Mouse (Mus musculus) forebrain, embryonic 12.5 days (tissue): ENCODE results near the gene Rangap1. TPM values are rescaled to one million over a fixed set of nuclear protein-coding genes. Genes with fewer than 3 reads are reported as not detected.
"Not testable (repeated sequence)": the region's sequence is repeated elsewhere in the genome, so short reads cannot be mapped to it uniquely, and the experiment has no call there.

ENCODE experiments used
- ATAC-seq: fragments of 200-750 bp; cut with Nextera tagmentation; 2 replicates; pipeline ENCODE4 v1.8.0; 2017; ENCODE audit warnings: moderate TSS enrichment; ENCODE audit not compliant: low FRiP score
- H3K27ac ChIP-seq: fragments of 300-500 bp; sonication (generic); 2 replicates; pipeline ENCODE4 v1.5.1; 2016; ENCODE audit warnings: mild to moderate bottlenecking
- H3K27me3 ChIP-seq: fragments of 300-500 bp; sonication (generic); 2 replicates; pipeline ENCODE4 v1.6.1; 2016; ENCODE audit warnings: mild to moderate bottlenecking
- H3K36me3 ChIP-seq: fragments of 300-500 bp; sonication (generic); replicated peaks from 2 replicates; pipeline ENCODE4 v1.6.1; 2016; ENCODE audit warnings: mild to moderate bottlenecking
- H3K4me1 ChIP-seq: fragments of 300-500 bp; sonication (generic); 2 replicates; pipeline ENCODE4 v1.6.1; 2016
- H3K4me2 ChIP-seq: fragments of 300-500 bp; sonication (generic); 2 replicates; pipeline ENCODE4 v1.6.1; 2016; ENCODE audit warnings: mild to moderate bottlenecking, moderate library complexity
- H3K4me3 ChIP-seq: fragments of 300-500 bp; sonication (generic); replicated peaks from 2 replicates; pipeline ENCODE4 v1.5.1; 2016; ENCODE audit warnings: mild to moderate bottlenecking
- H3K9ac ChIP-seq: fragments of 300-500 bp; sonication (generic); 2 replicates; pipeline ENCODE4 v1.6.1; 2016; ENCODE audit warnings: mild to moderate bottlenecking
- H3K9me3 ChIP-seq: fragments of 300-500 bp; sonication (generic); 2 replicates; pipeline ENCODE4 v1.6.1; 2016
- WGBS: fragments of 180-500 bp; shearing (Covaris S2); methylation state at CpG from one replicate; pipeline ENCODE4 v1.1.7; 2016; 5-methylcytosine and 5-hydroxymethylcytosine counted together
- polyA plus RNA-seq: library from polyadenylated mRNA; unstranded; fragments of >200 nt; fragmentation: Nextera tagmentation; extraction: Ambion mirVana; gene quantifications from 2 replicates; pipeline ENCODE4 v1.2.1, GENCODE M21; 2016

The Rangap1 gene
- polyA plus RNA-seq, 1 experiment from 2014 or later: 166 TPM

GRCm38 (mm10) chr15:81702306-81703093 is 42.8 kb downstream of the Rangap1 start:
- Histone ChIP-seq H3K27me3 (no peaks in the 10 kb centered on the region), H3K4me1 (no peaks in the 10 kb centered on the region), H3K9me3 (no peaks in the 10 kb centered on the region), H3K4me2 (no peak overlapping the region), H3K4me3 (no peak overlapping the region), H3K9ac (no peak overlapping the region), H3K27ac (0 out of 2 replicates have a peak overlapping the region, but pooled peaks have one; percentile 21), H3K36me3 (peaks cover 51% of the 10 kb centered on the region)
- ATAC-seq: no peak
- 88% methylated on average over 13 of the region's 13 CpGs for WGBS

- H3K4me2 ChIP-seq, H3K9ac ChIP-seq, ATAC-seq, H3K4me1 ChIP-seq, H3K27ac ChIP-seq, H3K27me3 ChIP-seq, H3K9me3 ChIP-seq, H3K4me3 ChIP-seq: not testable (repeated sequence)
- WGBS: 77% methylated on average over 4 of the region's 4 CpGs
- H3K36me3 ChIP-seq: peaks cover 42% of the 10 kb centered on the region
These were observed 44.0 kb downstream of the Rangap1 start for GRCm38 (mm10) chr15:81701350-81701749.

GRCm38 (mm10) chr15:81700601-81701000 is 44.7 kb downstream of the Rangap1 start:
- H3K27me3 ChIP-seq: peaks cover 15% of the 10 kb centered on the region
- H3K36me3 ChIP-seq: peaks cover 35% of the 10 kb centered on the region
- no peak overlapping the region for H3K9ac ChIP-seq
- H3K4me1 ChIP-seq: no peaks in the 10 kb centered on the region
- H3K4me2 ChIP-seq: no peak overlapping the region
- WGBS: 87% methylated on average over 8 of the region's 8 CpGs
- H3K4me3 ChIP-seq: no peak overlapping the region
- no peak overlapping the region for H3K27ac ChIP-seq
- no peak for ATAC-seq
- no peaks in the 10 kb centered on the region for H3K9me3 ChIP-seq

- WGBS: 74% methylated on average over 2 of the region's 2 CpGs
- no peaks in the 10 kb centered on the region for H3K4me1 ChIP-seq
- H3K27ac ChIP-seq: no peak overlapping the region
- H3K4me2 ChIP-seq: no peak overlapping the region
- H3K9me3 ChIP-seq: no peaks in the 10 kb centered on the region
- peaks cover 30% of the 10 kb centered on the region for H3K36me3 ChIP-seq
- H3K4me3 ChIP-seq: no peak overlapping the region
- peaks cover 19% of the 10 kb centered on the region for H3K27me3 ChIP-seq
- H3K9ac ChIP-seq: no peak overlapping the region
- ATAC-seq: no peak
These were observed 45.2 kb downstream of the Rangap1 start for GRCm38 (mm10) chr15:81700161-81700560.

GRCm38 (mm10) chr15:81698532-81698931 is 46.8 kb downstream of the Rangap1 start:
- H3K4me1 ChIP-seq: peaks cover 14% of the 10 kb centered on the region
- no peak overlapping the region for H3K9ac ChIP-seq
- 81% methylated on average over 2 of the region's 2 CpGs for WGBS
- ATAC-seq: no peak
- H3K4me3 ChIP-seq: no peak overlapping the region
- peaks cover 35% of the 10 kb centered on the region for H3K27me3 ChIP-seq
- no peak overlapping the region for H3K4me2 ChIP-seq
- H3K27ac ChIP-seq: no peak overlapping the region
- no peaks in the 10 kb centered on the region for H3K9me3 ChIP-seq
- peaks cover 14% of the 10 kb centered on the region for H3K36me3 ChIP-seq

- H3K36me3 ChIP-seq: peaks cover 7% of the 10 kb centered on the region
- H3K4me2 ChIP-seq: no peak overlapping the region
- H3K27ac ChIP-seq: no peak overlapping the region
- H3K9ac ChIP-seq: no peak overlapping the region
- 48% methylated on average over 3 of the region's 3 CpGs for WGBS
- ATAC-seq: no peak
- H3K27me3 ChIP-seq: peaks cover 42% of the 10 kb centered on the region
- no peak overlapping the region for H3K4me3 ChIP-seq
- no peaks in the 10 kb centered on the region for H3K9me3 ChIP-seq
- peaks cover 18% of the 10 kb centered on the region for H3K4me1 ChIP-seq
These were observed 47.5 kb downstream of the Rangap1 start for GRCm38 (mm10) chr15:81697847-81698246.

GRCm38 (mm10) chr15:81697175-81697574 is 48.2 kb downstream of the Rangap1 start, which contains the start of gene Chadl:
TSS of gene Chadl (minus strand) at chr15:81697287.
- WGBS: 55% methylated on average over 7 of the region's 7 CpGs
- Histone ChIP-seq H3K4me1 (peaks cover 21% of the 10 kb centered on the region), H3K4me2 (no peak within 1 kb of the TSS), H3K36me3 (peaks cover 2% of the 10 kb centered on the region; the same call in 1 of the 2 replicates), H3K27ac (no peak within 1 kb of the TSS), H3K9ac (no peak within 1 kb of the TSS), H3K27me3 (peaks cover 49% of the 10 kb centered on the region), H3K4me3 (no peak within 1 kb of the TSS), H3K9me3 (no peaks in the 10 kb centered on the region)
- no peak for ATAC-seq

- Histone ChIP-seq H3K9me3 (no peaks in the 10 kb centered on the region), H3K27ac (no peak overlapping the region), H3K36me3 (no peaks in the 10 kb centered on the region), H3K9ac (peak overlapping the region; percentile 70), H3K4me2 (peak overlapping the region; percentile 95), H3K27me3 (peaks cover 57% of the 10 kb centered on the region), H3K4me3 (peak overlapping the region; percentile 59), H3K4me1 (peaks cover 21% of the 10 kb centered on the region)
- WGBS: 22% methylated on average over 16 of the region's 19 CpGs
- ATAC-seq: no peak
These were observed 50.4 kb downstream of the Rangap1 start for GRCm38 (mm10) chr15:81694891-81695290.

- WGBS: under 1% methylated on average over 107 of the region's 107 CpGs
- peaks cover 21% of the 10 kb centered on the region for H3K4me1 ChIP-seq
- peak overlapping the region; percentile 59 for H3K4me3 ChIP-seq
- H3K36me3 ChIP-seq: no peaks in the 10 kb centered on the region
- ATAC-seq: peak; percentile 84
- no peaks in the 10 kb centered on the region for H3K9me3 ChIP-seq
- peak overlapping the region; percentile 70 for H3K9ac ChIP-seq
- H3K27ac ChIP-seq: no peak overlapping the region
- H3K4me2 ChIP-seq: peak overlapping the region; percentile 95
- H3K27me3 ChIP-seq: peaks cover 57% of the 10 kb centered on the region
These were observed 51.1 kb downstream of the Rangap1 start for GRCm38 (mm10) chr15:81693967-81694881.

- peak overlapping the region; percentile 70 for H3K9ac ChIP-seq
- peak; percentile 16; the same call in 1 of the 2 replicates for ATAC-seq
- H3K27ac ChIP-seq: no peak overlapping the region
- H3K36me3 ChIP-seq: 0 out of 2 replicates have a peak, but pooled peaks cover 2% of the 10 kb centered on the region
- H3K9me3 ChIP-seq: no peaks in the 10 kb centered on the region
- H3K27me3 ChIP-seq: peaks cover 57% of the 10 kb centered on the region
- H3K4me1 ChIP-seq: peaks cover 21% of the 10 kb centered on the region
- peak overlapping the region; percentile 95 for H3K4me2 ChIP-seq
- 4% methylated on average over 41 of the region's 41 CpGs for whole genome bisulfite sequencing
- H3K4me3 ChIP-seq: peak overlapping the region; percentile 59
These were observed 51.9 kb downstream of the Rangap1 start for GRCm38 (mm10) chr15:81693366-81693966.

- H3K4me3 ChIP-seq: no peak overlapping the region
- H3K4me2 ChIP-seq: no peak overlapping the region
- H3K4me1 ChIP-seq: no peaks in the 10 kb centered on the region
- H3K27me3 ChIP-seq: no peaks in the 10 kb centered on the region
- no peaks in the 10 kb centered on the region for H3K9me3 ChIP-seq
- WGBS: 92% methylated on average over 4 of the region's 4 CpGs
- H3K27ac ChIP-seq: no peak overlapping the region
- H3K36me3 ChIP-seq: peaks cover 84% of the 10 kb centered on the region
- no peak for ATAC-seq
- H3K9ac ChIP-seq: no peak overlapping the region
These were observed 65.0 kb downstream of the Rangap1 start for GRCm38 (mm10) chr15:81680301-81680805.

GRCm38 (mm10) chr15:81676637-81677036 is 68.7 kb downstream of the Rangap1 start:
- no peaks in the 10 kb centered on the region for H3K27me3 ChIP-seq
- no peak overlapping the region for H3K27ac ChIP-seq
- peaks cover 64% of the 10 kb centered on the region for H3K36me3 ChIP-seq
- 96% methylated on average over 3 of the region's 3 CpGs for WGBS
- no peak overlapping the region for H3K4me2 ChIP-seq
- H3K9ac ChIP-seq: no peak overlapping the region
- H3K4me1 ChIP-seq: no peaks in the 10 kb centered on the region
- no peaks in the 10 kb centered on the region for H3K9me3 ChIP-seq
- H3K4me3 ChIP-seq: no peak overlapping the region
- ATAC-seq: no peak
